Mouse (Mus musculus): ENCODE results near the gene Oxt. TPM values are rescaled to one million over a fixed set of nuclear protein-coding genes. Genes with fewer than 3 reads are reported as not detected.
"Not testable (repeated sequence)": the region's sequence is repeated elsewhere in the genome, so short reads cannot be mapped to it uniquely, and the experiment has no call there.

The Oxt gene
- polyA plus RNA-seq, 1 experiment from 2014 or later: not detected

- ATAC-seq (ENCODE audit: low FRiP score): no peak
- WGBS: 76% methylated on average over 2 of the region's 2 CpGs
- Histone ChIP-seq H3K4me3 (no peak overlapping the region), H3K9ac (no peak overlapping the region), H3K4me2 (no peak overlapping the region), H3K27me3 (no peaks in the 10 kb centered on the region), H3K4me1 (replicated peaks) (peaks cover 6% of the 10 kb centered on the region), H3K36me3 (peaks cover 54% of the 10 kb centered on the region), H3K27ac (no peak overlapping the region), H3K9me3 (no peaks in the 10 kb centered on the region)
Measured at GRCm38 (mm10) chr2:130558015-130558414, 18.0 kb upstream of the Oxt start.

GRCm38 (mm10) chr2:130563212-130564055 lies 12.5 kb upstream of the Oxt start, which contains the start of gene Mrps26:
TSS of gene Mrps26 (plus strand) at chr2:130563742.
- Histone ChIP-seq H3K9me3 (no peaks in the 10 kb centered on the region), H3K36me3 (peaks cover 28% of the 10 kb centered on the region), H3K4me1 (replicated peaks) (peaks cover 28% of the 10 kb centered on the region), H3K27me3 (no peaks in the 10 kb centered on the region), H3K27ac (peak within 1 kb of the TSS; percentile 69; the same call in 1 of the 2 replicates), H3K4me2 (peak within 1 kb of the TSS; percentile 85), H3K4me3 (peak within 1 kb of the TSS; percentile 96), H3K9ac (peak within 1 kb of the TSS; percentile 95)
- peak; percentile 99 for ATAC-seq (ENCODE audit: low FRiP score)
- under 1% methylated on average over 61 of the region's 61 CpGs for WGBS

GRCm38 (mm10) chr2:130564063-130564462 lies 11.9 kb upstream of the Oxt start:
- 2% methylated on average over 22 of the region's 23 CpGs for WGBS
- no peak; the same call in 1 of the 2 replicates for ATAC-seq (ENCODE audit: low FRiP score)
- peaks cover 25% of the 10 kb centered on the region for H3K36me3 ChIP-seq

GRCm38 (mm10) chr2:130564983-130565382 lies 11.0 kb upstream of the Oxt start:
- Histone ChIP-seq H3K36me3 (peaks cover 23% of the 10 kb centered on the region), H3K9ac (peak overlapping the region; percentile 95), H3K27me3 (no peaks in the 10 kb centered on the region), H3K27ac (no peak overlapping the region), H3K4me2 (peak overlapping the region; percentile 85), H3K4me1 (replicated peaks) (peaks cover 28% of the 10 kb centered on the region), H3K4me3 (peak overlapping the region; percentile 96; the same call in 1 of the 2 replicates), H3K9me3 (no peaks in the 10 kb centered on the region)
- ATAC-seq (ENCODE audit: low FRiP score): no peak
- WGBS: 84% methylated on average over 8 of the region's 8 CpGs

More at GRCm38 (mm10) chr2:130564063-130564462, 11.9 kb upstream of the Oxt start:
- peaks cover 28% of the 10 kb centered on the region for H3K4me1 ChIP-seq (replicated peaks)
- peak overlapping the region; percentile 95 for H3K9ac ChIP-seq
- H3K27me3 ChIP-seq: no peaks in the 10 kb centered on the region
- H3K4me2 ChIP-seq: peak overlapping the region; percentile 85
- peak overlapping the region; percentile 66; the same call in 1 of the 2 replicates for H3K27ac ChIP-seq
- H3K9me3 ChIP-seq: no peaks in the 10 kb centered on the region
- peak overlapping the region; percentile 96 for H3K4me3 ChIP-seq

- WGBS: 93% methylated on average over 4 of the region's 4 CpGs
- Histone ChIP-seq H3K36me3 (peaks cover 23% of the 10 kb centered on the region), H3K4me3 (no peak overlapping the region), H3K4me1 (replicated peaks) (peaks cover 18% of the 10 kb centered on the region), H3K27ac (no peak overlapping the region), H3K4me2 (no peak overlapping the region), H3K9me3 (no peaks in the 10 kb centered on the region), H3K27me3 (peaks cover 6% of the 10 kb centered on the region; the same call in 1 of the 2 replicates), H3K9ac (no peak overlapping the region)
- no peak for ATAC-seq (ENCODE audit: low FRiP score)
Measured at GRCm38 (mm10) chr2:130568921-130569320, 7.1 kb upstream of the Oxt start.

GRCm38 (mm10) chr2:130569926-130570325 lies 6.0 kb upstream of the Oxt start:
- H3K4me2 ChIP-seq: no peak overlapping the region
- peaks cover 14% of the 10 kb centered on the region for H3K27me3 ChIP-seq
- ATAC-seq (ENCODE audit: low FRiP score): no peak
- no peak overlapping the region for H3K9ac ChIP-seq
- H3K36me3 ChIP-seq: peaks cover 23% of the 10 kb centered on the region
- no peak overlapping the region for H3K4me3 ChIP-seq
- H3K4me1 ChIP-seq (replicated peaks): peaks cover 9% of the 10 kb centered on the region
- no peak overlapping the region for H3K27ac ChIP-seq
- H3K9me3 ChIP-seq: no peaks in the 10 kb centered on the region

GRCm38 (mm10) chr2:130574960-130575359 lies 1.0 kb upstream of the Oxt start:
- ATAC-seq (ENCODE audit: low FRiP score): no peak
- 80% methylated on average over 5 of the region's 5 CpGs for WGBS
- no peak overlapping the region for H3K4me3 ChIP-seq
- H3K27me3 ChIP-seq: peaks cover 64% of the 10 kb centered on the region
- no peaks in the 10 kb centered on the region for H3K36me3 ChIP-seq
- H3K4me2 ChIP-seq: no peak overlapping the region
- no peak overlapping the region for H3K27ac ChIP-seq
- H3K9ac ChIP-seq: no peak overlapping the region
- H3K4me1 ChIP-seq (replicated peaks): peaks cover 19% of the 10 kb centered on the region
- H3K9me3 ChIP-seq: no peaks in the 10 kb centered on the region

- not testable (repeated sequence) for H3K27ac ChIP-seq; H3K9me3 ChIP-seq; ATAC-seq (ENCODE audit: low FRiP score); H3K36me3 ChIP-seq
- peak overlapping the region; percentile 60; the same call in 1 of the 2 replicates for H3K9ac ChIP-seq
- H3K4me2 ChIP-seq: peak overlapping the region; percentile 52
- H3K27me3 ChIP-seq: peaks cover 80% of the 10 kb centered on the region
- 1% methylated on average over 31 of the region's 32 CpGs for WGBS
- peak overlapping the region; percentile 35 for H3K4me3 ChIP-seq
- peaks cover 32% of the 10 kb centered on the region for H3K4me1 ChIP-seq (replicated peaks)
Measured at GRCm38 (mm10) chr2:130576564-130576963, 591 bp downstream of the Oxt start.

GRCm38 (mm10) chr2:130577021-130577420 lies 1.0 kb downstream of the Oxt start:
- Histone ChIP-seq H3K27me3 (peaks cover 85% of the 10 kb centered on the region), H3K4me3 (peak overlapping the region; percentile 35; the same call in 1 of the 2 replicates), H3K27ac (no peak overlapping the region), H3K9ac (no peak overlapping the region), H3K4me1 (replicated peaks) (peaks cover 32% of the 10 kb centered on the region), H3K4me2 (peak overlapping the region; percentile 52), H3K36me3 (no peaks in the 10 kb centered on the region), H3K9me3 (no peaks in the 10 kb centered on the region)
- WGBS: 5% methylated on average over 9 of the region's 9 CpGs
- no peak for ATAC-seq (ENCODE audit: low FRiP score)

- Histone ChIP-seq H3K4me1 (replicated peaks) (peaks cover 32% of the 10 kb centered on the region), H3K4me3 (peak overlapping the region; percentile 14; the same call in 1 of the 2 replicates), H3K27ac (no peak overlapping the region), H3K9ac (no peak overlapping the region), H3K27me3 (peaks cover 91% of the 10 kb centered on the region), H3K4me2 (no peak overlapping the region), H3K36me3 (no peaks in the 10 kb centered on the region), H3K9me3 (no peaks in the 10 kb centered on the region)
- no peak for ATAC-seq (ENCODE audit: low FRiP score)
- 2% methylated on average over 12 of the region's 12 CpGs for WGBS
Measured at GRCm38 (mm10) chr2:130577632-130578031, 1.7 kb downstream of the Oxt start.

- no peak overlapping the region for H3K4me2 ChIP-seq
- peaks cover 32% of the 10 kb centered on the region for H3K4me1 ChIP-seq (replicated peaks)
- H3K36me3 ChIP-seq: no peaks in the 10 kb centered on the region
- 12% methylated on average over 10 of the region's 11 CpGs for WGBS
- no peak overlapping the region for H3K9ac ChIP-seq
- peaks cover 96% of the 10 kb centered on the region for H3K27me3 ChIP-seq
- H3K27ac ChIP-seq: no peak overlapping the region
- H3K9me3 ChIP-seq: no peaks in the 10 kb centered on the region
- ATAC-seq (ENCODE audit: low FRiP score): no peak
- H3K4me3 ChIP-seq: no peak overlapping the region
Measured at GRCm38 (mm10) chr2:130578148-130578547, 2.2 kb downstream of the Oxt start.

GRCm38 (mm10) chr2:130579791-130580190 lies 3.8 kb downstream of the Oxt start:
- no peak for ATAC-seq (ENCODE audit: low FRiP score)
- H3K36me3 ChIP-seq: no peaks in the 10 kb centered on the region
- H3K4me3 ChIP-seq: peak overlapping the region; percentile 11; the same call in 1 of the 2 replicates
- H3K27ac ChIP-seq: no peak overlapping the region
- no peak overlapping the region for H3K9ac ChIP-seq
- no peak overlapping the region for H3K4me2 ChIP-seq
- peaks cover 32% of the 10 kb centered on the region for H3K4me1 ChIP-seq (replicated peaks)
- H3K27me3 ChIP-seq: peaks cover 95% of the 10 kb centered on the region
- no peaks in the 10 kb centered on the region for H3K9me3 ChIP-seq
- 2% methylated on average over 8 of the region's 8 CpGs for WGBS
